Mouse (Mus musculus): Measurements from ENCODE around the gene Igdcc4.

DNA sequence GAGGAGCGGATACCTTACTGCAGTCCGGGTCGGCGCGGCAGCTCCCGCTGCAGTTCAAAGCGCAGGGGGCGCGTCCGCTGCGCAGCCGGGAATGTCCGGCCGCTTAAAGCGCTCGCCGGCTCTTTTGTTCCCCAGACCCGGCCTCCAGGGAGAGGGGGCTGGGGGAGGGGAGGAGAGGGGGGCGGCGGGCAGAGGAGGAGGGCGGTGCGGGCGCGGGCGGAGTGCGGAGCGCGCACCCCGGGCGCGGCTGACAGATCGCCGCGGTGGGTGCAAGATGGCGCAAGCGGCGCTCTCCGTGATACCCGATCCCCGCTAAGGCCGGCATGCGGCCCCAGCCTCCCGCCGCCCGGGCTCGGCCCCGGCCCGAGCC is 39.6 kb downstream of the Igdcc4 start, which contains the start of gene Igdcc3:
- TF ChIP-seq GATA1 (IDR thresholded peaks at IDR 0.05; ENCODE audit: borderline replicate concordance, low read length) (no peak), FLI1 (IDR thresholded peaks at IDR 0.05; ENCODE audit: low read length) (no peak)
